Mouse (Mus musculus): Measurements from ENCODE around the gene Rangrf. TPM values are rescaled to one million over a fixed set of nuclear protein-coding genes. Genes with fewer than 3 reads are reported as not detected.

Gene Rangrf
- total and polyA plus RNA-seq, 3 experiments = 159 to 207 TPM; not detected in 1

DNA sequence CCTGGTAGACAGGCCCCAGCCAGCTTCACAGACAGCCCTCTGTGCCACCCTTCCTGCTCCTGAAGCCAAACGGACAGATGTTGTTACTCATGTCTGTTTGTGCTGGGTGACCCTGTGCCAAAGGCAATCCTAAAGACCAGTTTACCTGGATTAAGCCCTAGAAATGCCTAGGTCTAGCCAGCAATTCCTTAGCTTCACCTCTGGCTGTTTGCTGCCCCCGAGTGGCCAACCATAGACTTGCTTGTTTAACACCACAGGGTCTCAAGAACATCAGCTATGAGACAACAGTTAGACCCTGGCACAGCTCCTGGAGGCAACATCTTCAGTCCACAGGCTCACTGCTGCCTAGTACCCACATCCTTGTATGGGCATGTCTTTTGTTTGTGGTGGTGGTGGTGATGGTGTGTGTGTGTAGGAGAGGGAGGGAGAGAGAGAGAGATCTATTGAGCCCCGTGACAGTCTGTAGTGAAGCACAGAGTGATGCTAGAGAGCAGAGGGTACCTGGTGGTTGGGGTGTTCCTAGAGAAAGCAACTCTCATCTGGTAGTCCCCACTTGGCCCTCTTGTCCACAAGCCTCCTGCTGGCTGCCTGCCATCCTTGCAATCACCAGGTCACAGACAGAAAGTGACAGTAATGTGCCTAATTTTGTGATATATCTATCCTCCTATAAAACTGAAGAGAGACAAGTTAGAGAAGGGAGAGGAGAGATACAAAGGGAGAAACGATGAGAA is 7.8 kb upstream of the Rangrf start:
- H3K9me3 ChIP-seq (replicated peaks; ENCODE audit: insufficient read depth, low read length) = no peaks in the 10 kb centered on the region
- no peak overlapping the region for H3K9ac ChIP-seq (ENCODE audit: control insufficient read depth, low read depth, low read length, poor library complexity, severe bottlenecking)
- H3K27ac ChIP-seq (ENCODE audit: control insufficient read depth, low read depth, low read length) = no peak overlapping the region
- peaks cover 6 to 10% of the 10 kb centered on the region in 2 experiments for H3K4me1 ChIP-seq (ENCODE audit: control insufficient read depth in 1 of 2, insufficient read depth in 2 of 2, low read length in 2 of 2)
- no peaks in the 10 kb centered on the region for H3K79me2 ChIP-seq (ENCODE audit: control insufficient read depth, insufficient read depth, low read length, poor library complexity)
- peak; percentile 71 for TF ChIP-seq SMC3 (IDR thresholded peaks at IDR 0.05; ENCODE audit: low read depth, low read length)
- TF ChIP-seq RAD21 (IDR thresholded peaks at IDR 0.05; ENCODE audit: low read depth, low read length) = peak; percentile 79
- no peak for TF ChIP-seq BHLHE40 (IDR thresholded peaks at IDR 0.05; ENCODE audit: borderline replicate concordance, low read depth, low read length)
- peak; percentile 74 to 85 (median 83) for TF ChIP-seq CTCF (IDR thresholded peaks at IDR 0.05 in 2 of 3, conservative IDR thresholded peaks at IDR 0.05 in 1 of 3; ENCODE audit: control insufficient read depth in 1 of 3, insufficient read depth in 1 of 3, low read depth in 2 of 3, low read length in 3 of 3, poor library complexity in 1 of 3, severe bottlenecking in 1 of 3)
- no peak for TF ChIP-seq MYB (IDR thresholded peaks at IDR 0.05; ENCODE audit: low read depth, low read length)
- no peak for TF ChIP-seq CHD2 (IDR thresholded peaks at IDR 0.05; ENCODE audit: low read length)
- TF ChIP-seq MYC (IDR thresholded peaks at IDR 0.05; ENCODE audit: low read depth, low read length) = no peak
- TF ChIP-seq POLR2AphosphoS5 (IDR thresholded peaks at IDR 0.05; ENCODE audit: borderline replicate concordance, low read depth, low read length) = no peak
- no peak for TF ChIP-seq MXI1 (IDR thresholded peaks at IDR 0.05; ENCODE audit: low read depth, low read length)
- no peak for TF ChIP-seq GATA1 (IDR thresholded peaks at IDR 0.05; ENCODE audit: low read depth, low read length)
- no peak for TF ChIP-seq CHD1 (IDR thresholded peaks at IDR 0.05; ENCODE audit: low read depth, low read length)
- no peak for TF ChIP-seq ELF1 (IDR thresholded peaks at IDR 0.05; ENCODE audit: low read depth, low read length)
- TF ChIP-seq TCF12 (IDR thresholded peaks at IDR 0.05; ENCODE audit: low read depth, low read length) = 0 out of 2 replicates have a peak, but pooled peaks have one; percentile 11
- no peak for TF ChIP-seq POLR2A (IDR thresholded peaks at IDR 0.05; ENCODE audit: control insufficient read depth in 1 of 2, insufficient read depth in 1 of 2, low read depth in 1 of 2, low read length in 2 of 2, poor library complexity in 1 of 2)
- no peak for TF ChIP-seq KAT2A (conservative IDR thresholded peaks at IDR 0.05; ENCODE audit: low read depth, low read length)
- TF ChIP-seq ZC3H11A (IDR thresholded peaks at IDR 0.05; ENCODE audit: low read depth, low read length) = peak; percentile 72
- no peak for TF ChIP-seq ZMIZ1 (IDR thresholded peaks at IDR 0.05; ENCODE audit: low read depth, low read length)
- no peak for TF ChIP-seq MEF2A (IDR thresholded peaks at IDR 0.05; ENCODE audit: extremely low read depth, insufficient replicate concordance, low read depth, low read length, poor library complexity, severe bottlenecking)
- no peak; the same call in 1 of the 2 replicates for TF ChIP-seq POLR2AphosphoS2 (IDR thresholded peaks at IDR 0.05; ENCODE audit: low read length)
- peak; percentile 84 for DNase-seq (ENCODE audit: low read depth, low spot score)
- H3K4me3 ChIP-seq (ENCODE audit: control insufficient read depth in 1 of 2, insufficient read depth in 1 of 2, low read depth in 2 of 2, low read length in 2 of 2) = no peak overlapping the region
- peaks cover 4 to 8% of the 10 kb centered on the region in 2 experiments for H3K36me3 ChIP-seq (ENCODE audit: control insufficient read depth in 1 of 2, insufficient read depth in 2 of 2, low read length in 2 of 2)
- no peaks in the 10 kb centered on the region for H3K27me3 ChIP-seq (ENCODE audit: control insufficient read depth in 1 of 2, insufficient read depth in 2 of 2, low read length in 2 of 2)

DNA sequence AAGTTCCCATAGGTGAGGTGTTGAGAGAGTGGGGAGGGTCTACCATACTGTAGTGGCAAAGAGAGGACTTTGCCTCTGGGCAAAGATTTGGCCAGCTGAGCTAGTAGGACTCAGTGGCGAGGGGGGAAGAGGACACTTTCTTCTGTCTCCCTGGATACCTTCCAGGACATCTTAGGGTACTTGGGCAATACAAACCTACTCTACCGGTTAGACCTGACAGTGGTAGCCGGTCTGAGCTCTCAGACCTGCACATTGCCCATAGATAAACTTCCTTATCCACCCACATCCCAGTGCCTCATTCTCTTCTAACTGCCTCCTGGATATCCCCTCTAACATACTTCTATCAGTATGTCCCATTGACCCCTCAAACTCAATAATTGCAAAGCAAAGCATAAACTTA is 5.9 kb upstream of the Rangrf start:
- H3K79me2 ChIP-seq (ENCODE audit: control insufficient read depth, insufficient read depth, low read length, poor library complexity) = no peaks in the 10 kb centered on the region
- H3K27ac ChIP-seq (ENCODE audit: control insufficient read depth, low read depth, low read length) = no peak overlapping the region
- H3K9me3 ChIP-seq (replicated peaks; ENCODE audit: insufficient read depth, low read length) = no peaks in the 10 kb centered on the region
- DNase-seq (ENCODE audit: low read depth, low spot score) = no peak
- TF ChIP-seq CHD1 (IDR thresholded peaks at IDR 0.05; ENCODE audit: low read depth, low read length) (no peak), MAFK (IDR thresholded peaks at IDR 0.05; ENCODE audit: borderline replicate concordance, low read depth, low read length) (no peak), CHD2 (IDR thresholded peaks at IDR 0.05; ENCODE audit: low read length) (no peak), EP300 (IDR thresholded peaks at IDR 0.05; ENCODE audit: low read depth in 1 of 2, low read length in 2 of 2) (no peak), POLR2A (IDR thresholded peaks at IDR 0.05; ENCODE audit: control insufficient read depth in 1 of 2, insufficient read depth in 1 of 2, low read depth in 1 of 2, low read length in 2 of 2, poor library complexity in 1 of 2) (no peak), NRF1 (IDR thresholded peaks at IDR 0.05; ENCODE audit: insufficient read depth, low read depth, low read length, poor library complexity, severe bottlenecking) (no peak), UBTF (IDR thresholded peaks at IDR 0.05; ENCODE audit: borderline replicate concordance, insufficient read depth, low read depth, low read length) (no peak), E2F4 (IDR thresholded peaks at IDR 0.05; ENCODE audit: borderline replicate concordance, low read depth, low read length) (no peak), TAL1 (IDR thresholded peaks at IDR 0.05; ENCODE audit: low read length) (no peak), ZNF384 (IDR thresholded peaks at IDR 0.05; ENCODE audit: low read depth, low read length) (no peak), KAT2A (conservative IDR thresholded peaks at IDR 0.05; ENCODE audit: low read depth, low read length) (no peak), GABPA (IDR thresholded peaks at IDR 0.05; ENCODE audit: low read depth, low read length) (no peak), TCF12 (IDR thresholded peaks at IDR 0.05; ENCODE audit: low read depth, low read length) (no peak), NELFE (IDR thresholded peaks at IDR 0.05; ENCODE audit: low read depth, low read length) (no peak), RCOR1 (IDR thresholded peaks at IDR 0.05; ENCODE audit: low read depth, low read length) (no peak)
- H3K9ac ChIP-seq (ENCODE audit: control insufficient read depth, low read depth, low read length, poor library complexity, severe bottlenecking) = no peak overlapping the region
- H3K27me3 ChIP-seq (ENCODE audit: control insufficient read depth in 1 of 2, insufficient read depth in 2 of 2, low read length in 2 of 2) = no peaks in the 10 kb centered on the region
- H3K4me3 ChIP-seq (ENCODE audit: control insufficient read depth in 1 of 2, insufficient read depth in 1 of 2, low read depth in 2 of 2, low read length in 2 of 2) = no peak overlapping the region
- peaks cover 6 to 10% of the 10 kb centered on the region in 2 experiments for H3K4me1 ChIP-seq (ENCODE audit: control insufficient read depth in 1 of 2, insufficient read depth in 2 of 2, low read length in 2 of 2)
- peaks cover 0 to 8% of the 10 kb centered on the region in 2 experiments; a peak in 2 of 4 replicates for H3K36me3 ChIP-seq (ENCODE audit: control insufficient read depth in 1 of 2, insufficient read depth in 2 of 2, low read length in 2 of 2)
